Mouse (Mus musculus) testis, adult 2 months (tissue): ENCODE measurements around the gene Hba-a2. TPM values are rescaled to one million over a fixed set of nuclear protein-coding genes. Genes with fewer than 3 reads are reported as not detected.
"Not testable (repeated sequence)": the region's sequence is repeated elsewhere in the genome, so short reads cannot be mapped to it uniquely, and the experiment has no call there.

Experiments used
- H3K27ac ChIP-seq: fragments of 200-500 bp; 2 replicates; pipeline ENCODE4 v1.5.1; 2012; ENCODE audit warnings: low read depth, low read length; ENCODE audit not compliant: control insufficient read depth, insufficient read depth
- H3K27me3 ChIP-seq: fragments of 200-500 bp; 2 replicates; pipeline ENCODE4 v1.6.1; 2012; ENCODE audit warnings: mild to moderate bottlenecking, low read length, moderate library complexity; ENCODE audit not compliant: control insufficient read depth, insufficient read depth
- H3K36me3 ChIP-seq: fragments of 200-500 bp; 2 replicates; pipeline ENCODE4 v1.6.1; 2012; ENCODE audit warnings: mild to moderate bottlenecking, low read length; ENCODE audit not compliant: control insufficient read depth, insufficient read depth
- H3K4me1 ChIP-seq: fragments of 200-500 bp; 2 replicates; pipeline ENCODE4 v1.6.1; 2012; ENCODE audit warnings: low read length; ENCODE audit not compliant: control insufficient read depth, insufficient read depth
- H3K4me3 ChIP-seq: fragments of 200-500 bp; 2 replicates; pipeline ENCODE4 v1.5.1; 2012; ENCODE audit warnings: low read depth, mild to moderate bottlenecking, low read length, moderate library complexity, mixed read lengths; ENCODE audit not compliant: control insufficient read depth
- CTCF ChIP-seq: fragments of 200-500 bp; IDR thresholded peaks from 2 replicates; pipeline ENCODE4 v1.5.1; 2012; ENCODE audit warnings: low read depth, mild to moderate bottlenecking, inconsistent platforms, low read length, moderate library complexity; ENCODE audit not compliant: control insufficient read depth, insufficient read depth, insufficient replicate concordance
- POLR2A ChIP-seq: fragments of 200-500 bp; IDR thresholded peaks from 2 replicates; pipeline ENCODE4 v1.6.1; 2012; ENCODE audit warnings: low read depth, mild to moderate bottlenecking, inconsistent platforms, low read length, moderate library complexity; ENCODE audit not compliant: control insufficient read depth
- polyA plus RNA-seq: library from polyadenylated mRNA; depleted of rRNA; stranded (reverse); fragments of >200 nt; gene quantifications from 2 replicates; pipeline ENCODE4 v1.2.3, GENCODE M21; 2012

Gene Hba-a2
- polyA plus RNA-seq, 1 experiment: 88.0 TPM

DNA sequence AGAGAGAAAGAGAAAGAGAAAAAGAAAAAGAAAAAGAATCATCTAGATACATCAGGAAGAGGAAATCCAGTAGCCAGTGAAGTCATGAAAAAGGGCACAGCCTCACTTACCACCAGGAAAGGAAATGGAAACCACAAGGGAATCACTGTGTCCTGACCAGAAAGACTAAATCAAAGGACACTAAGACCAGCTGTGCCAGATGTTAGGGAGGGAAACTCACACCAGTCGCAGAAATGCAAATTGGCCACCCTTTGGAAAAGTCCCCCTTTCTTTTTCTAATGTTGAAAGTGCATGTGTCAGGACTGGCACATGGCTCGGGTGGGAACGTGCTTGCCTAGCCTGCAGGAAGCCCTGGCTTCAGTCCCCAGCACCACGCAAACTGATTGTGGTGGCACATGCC is 25.1 kb upstream of the Hba-a2 start:
- TF ChIP-seq CTCF (no peak), POLR2A (no peak)
- H3K27me3 ChIP-seq: no peaks in the 10 kb centered on the region
- no peaks in the 10 kb centered on the region for H3K36me3 ChIP-seq
- peaks cover 4% of the 10 kb centered on the region for H3K4me1 ChIP-seq
- no peak overlapping the region for H3K27ac ChIP-seq
- no peak overlapping the region for H3K4me3 ChIP-seq

DNA sequence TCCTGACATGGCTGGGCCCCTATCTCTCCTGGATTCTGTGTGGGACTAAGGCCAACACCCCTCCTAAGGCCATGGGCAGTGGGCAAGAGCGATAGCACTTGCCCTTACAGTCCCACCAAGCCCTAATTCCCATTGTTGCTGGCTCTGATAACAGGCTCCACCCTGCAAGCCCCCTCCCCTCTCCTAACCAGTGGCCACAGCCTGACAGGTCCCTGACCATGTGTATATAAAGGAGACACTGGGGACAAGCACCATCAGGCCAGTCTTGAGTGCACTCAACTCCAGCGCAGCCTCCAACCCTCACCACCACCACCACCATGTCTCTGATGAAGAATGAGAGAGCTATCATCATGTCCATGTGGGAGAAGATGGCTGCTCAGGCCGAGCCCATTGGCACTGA is 19.9 kb upstream of the Hba-a2 start, which contains the start of gene Hba-x:
Gene Hba-x, plus strand, starts transcription at position 54 of the 400 bp plus-strand sequence.
- no peak within 1 kb of the TSS for H3K27ac ChIP-seq
- no peak for TF ChIP-seq POLR2A
- TF ChIP-seq CTCF: no peak
- no peaks in the 10 kb centered on the region for H3K4me1 ChIP-seq
- no peak within 1 kb of the TSS for H3K4me3 ChIP-seq
- no peaks in the 10 kb centered on the region for H3K27me3 ChIP-seq
- no peaks in the 10 kb centered on the region for H3K36me3 ChIP-seq

DNA sequence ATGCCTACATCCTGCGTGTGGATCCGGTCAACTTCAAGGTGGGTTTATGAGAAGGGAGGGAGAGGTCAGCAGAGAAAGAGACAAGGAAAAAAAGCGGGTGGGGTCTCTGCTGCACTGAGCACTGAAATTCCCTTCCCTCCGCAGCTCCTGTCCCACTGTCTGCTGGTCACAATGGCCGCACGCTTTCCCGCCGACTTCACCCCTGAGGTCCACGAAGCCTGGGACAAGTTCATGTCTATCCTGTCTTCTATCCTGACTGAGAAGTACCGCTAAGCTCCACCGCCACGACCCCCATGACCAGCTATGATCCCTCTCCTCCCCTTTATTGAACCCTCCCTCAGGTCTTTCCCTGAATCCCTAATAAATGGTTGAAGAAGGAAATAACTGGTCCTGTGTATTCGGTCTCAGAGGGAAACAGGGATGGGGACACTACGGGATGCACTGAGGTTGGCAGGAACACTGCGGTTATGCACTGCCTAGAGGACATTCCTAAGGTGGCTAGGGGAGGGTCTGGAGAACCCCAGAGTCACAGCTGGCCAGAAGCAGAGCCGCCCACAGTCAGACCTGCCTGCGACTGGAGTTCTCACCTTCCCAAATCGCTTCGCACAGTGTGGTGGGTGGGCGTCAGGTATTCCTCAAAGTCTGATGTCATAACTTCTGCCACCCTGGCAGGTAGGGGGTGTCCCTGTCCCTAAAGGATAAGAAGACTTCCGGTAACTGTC is 18.4 kb upstream of the Hba-a2 start:
- no peak overlapping the region for H3K27ac ChIP-seq
- TF ChIP-seq CTCF (no peak), POLR2A (no peak)
- no peak overlapping the region for H3K4me3 ChIP-seq
- no peaks in the 10 kb centered on the region for H3K27me3 ChIP-seq
- H3K36me3 ChIP-seq: no peaks in the 10 kb centered on the region
- H3K4me1 ChIP-seq: no peaks in the 10 kb centered on the region

DNA sequence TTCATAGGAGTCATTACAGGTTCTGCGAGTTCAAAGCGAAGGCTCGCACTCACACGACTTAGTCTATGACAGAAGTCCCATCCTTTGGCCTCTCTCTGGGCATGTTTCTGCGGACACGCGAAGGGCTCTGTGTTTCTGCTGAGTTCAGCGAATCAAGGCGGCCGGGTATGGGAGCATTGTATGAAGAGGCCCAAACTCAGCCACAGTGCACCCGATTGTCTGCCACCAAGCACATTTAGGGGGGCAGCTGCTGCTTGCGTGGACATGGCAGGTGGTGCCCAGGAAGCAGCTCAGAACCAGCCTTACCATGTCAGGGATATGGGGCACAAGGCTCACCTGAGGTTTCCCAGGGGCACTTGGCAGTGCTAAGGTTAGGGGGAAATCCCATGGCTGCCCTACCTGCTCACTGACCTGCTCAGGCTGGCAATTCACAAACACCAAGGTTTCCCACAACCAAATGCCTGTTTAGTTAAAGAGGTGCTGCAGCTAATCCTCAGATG is 17.8 kb upstream of the Hba-a2 start:
- H3K4me3 ChIP-seq: no peak overlapping the region
- TF ChIP-seq POLR2A: no peak
- no peak for TF ChIP-seq CTCF
- H3K27ac ChIP-seq: no peak overlapping the region
- no peaks in the 10 kb centered on the region for H3K36me3 ChIP-seq
- no peaks in the 10 kb centered on the region for H3K4me1 ChIP-seq
- no peaks in the 10 kb centered on the region for H3K27me3 ChIP-seq

DNA sequence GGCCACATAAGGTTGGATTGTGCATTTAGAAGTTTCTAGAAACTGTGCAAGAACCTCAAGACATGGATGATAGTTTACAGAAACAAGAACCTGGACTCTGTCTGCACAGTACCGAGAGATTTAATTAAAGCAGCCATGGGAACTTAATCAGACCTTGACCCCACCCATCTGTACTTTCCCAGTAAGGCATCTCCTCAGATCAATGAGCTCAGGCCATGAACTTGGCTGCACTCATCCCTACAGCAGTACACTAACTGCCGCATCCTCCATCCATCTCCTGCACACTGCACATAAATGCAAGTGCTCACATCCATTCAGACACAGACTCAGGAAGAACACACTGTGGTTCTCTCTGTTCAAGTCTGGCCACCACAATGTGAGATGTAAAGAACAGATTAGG is 15.6 kb upstream of the Hba-a2 start:
- Histone ChIP-seq H3K27me3 (no peaks in the 10 kb centered on the region), H3K36me3 (no peaks in the 10 kb centered on the region), H3K27ac (no peak overlapping the region), H3K4me3 (no peak overlapping the region), H3K4me1 (no peaks in the 10 kb centered on the region)
- no peak for TF ChIP-seq POLR2A
- no peak for TF ChIP-seq CTCF

DNA sequence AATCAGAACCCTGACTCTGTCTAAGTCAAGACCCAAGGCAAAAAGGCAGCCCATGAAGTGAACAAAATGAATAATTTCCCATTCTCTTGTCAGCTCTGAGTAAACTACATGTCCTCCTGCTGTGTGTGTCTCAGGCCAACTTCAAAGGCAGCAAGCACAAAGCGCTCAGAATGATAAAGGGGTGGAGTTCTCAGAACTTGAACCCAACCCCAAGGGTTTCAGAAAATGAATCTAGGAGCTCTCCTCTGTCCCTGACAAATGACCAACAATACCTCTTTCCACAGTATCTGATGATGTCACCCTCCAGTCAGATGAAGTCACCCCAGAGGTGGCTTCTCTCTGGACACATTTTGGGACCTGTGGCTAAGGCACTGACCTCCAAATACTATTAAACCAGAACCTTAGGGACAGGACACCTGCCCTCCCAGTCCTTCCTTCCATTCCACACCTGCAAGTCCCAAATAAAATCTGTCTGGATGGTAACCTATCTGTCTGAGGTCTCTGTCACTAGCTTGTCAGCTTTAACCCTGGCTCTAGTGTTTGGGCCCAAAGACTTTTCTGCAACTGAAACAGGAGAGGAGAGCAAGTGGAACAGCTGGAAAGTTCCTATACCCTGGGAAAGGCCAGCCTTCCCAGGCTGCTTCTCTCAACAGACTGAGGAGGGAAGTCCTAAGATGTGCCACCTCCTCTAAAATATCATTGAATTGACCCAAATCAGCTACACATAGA is 14.7 kb upstream of the Hba-a2 start:
- Histone ChIP-seq H3K27me3 (no peaks in the 10 kb centered on the region), H3K4me3 (no peak overlapping the region), H3K36me3 (no peaks in the 10 kb centered on the region), H3K27ac (no peak overlapping the region), H3K4me1 (no peaks in the 10 kb centered on the region)
- TF ChIP-seq POLR2A (no peak), CTCF (no peak)

DNA sequence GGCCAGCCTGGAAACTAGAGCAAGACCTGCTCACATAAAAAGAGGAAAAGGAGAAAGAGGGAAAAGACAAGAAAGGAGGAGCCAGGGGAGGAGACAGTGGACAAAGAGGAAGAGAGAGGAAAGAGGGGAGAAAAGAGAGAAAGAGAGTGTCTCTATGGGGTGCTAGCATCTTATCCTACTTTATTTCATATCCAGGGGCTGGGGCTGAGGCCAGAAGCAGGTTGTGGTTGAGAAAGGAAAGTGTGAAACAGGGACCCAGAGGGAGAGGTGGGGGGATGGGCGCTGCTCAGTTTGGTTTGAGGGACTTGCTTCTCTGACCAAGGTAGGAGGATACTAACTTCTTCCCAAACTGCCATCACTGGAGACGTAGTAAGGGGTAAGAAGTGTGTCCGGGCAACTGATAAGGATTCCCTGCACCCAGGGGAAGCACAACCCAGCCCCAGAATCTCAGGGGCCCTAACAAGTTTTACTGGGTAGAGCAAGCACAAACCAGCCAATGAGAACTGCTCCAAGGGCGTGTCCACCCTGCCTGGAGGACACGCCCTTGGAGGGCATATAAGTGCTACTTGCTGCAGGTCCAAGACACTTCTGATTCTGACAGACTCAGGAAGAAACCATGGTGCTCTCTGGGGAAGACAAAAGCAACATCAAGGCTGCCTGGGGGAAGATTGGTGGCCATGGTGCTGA is 13.1 kb upstream of the Hba-a2 start, which contains the start of gene Hba-a1:
Gene Hba-a1, plus strand, starts transcription at position 421 of the 687 bp plus-strand sequence.
- not testable (repeated sequence) for H3K36me3 ChIP-seq, H3K27me3 ChIP-seq, H3K27ac ChIP-seq, H3K4me3 ChIP-seq, H3K4me1 ChIP-seq

DNA sequence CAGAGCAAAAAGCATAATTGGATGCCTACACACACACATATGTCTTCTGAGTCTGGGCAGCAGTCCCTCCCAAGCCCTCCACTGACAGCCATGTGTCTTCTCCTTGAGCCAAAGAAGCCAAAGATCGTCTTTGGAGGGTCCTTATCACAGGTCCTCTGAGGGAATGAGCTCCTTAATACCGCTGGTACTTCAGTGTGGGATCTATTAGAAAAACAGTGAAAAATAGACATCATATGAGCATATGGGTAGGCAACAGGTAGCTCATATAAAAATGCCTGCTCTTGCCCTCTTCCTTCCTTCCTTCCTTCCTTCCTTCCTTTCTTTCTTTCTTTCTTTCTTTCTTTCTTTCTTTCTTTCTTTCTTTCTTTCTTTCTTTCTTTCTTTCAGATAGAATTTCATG is 11.7 kb upstream of the Hba-a2 start:
- H3K4me1 ChIP-seq, H3K4me3 ChIP-seq, H3K27ac ChIP-seq, H3K27me3 ChIP-seq, H3K36me3 ChIP-seq: not testable (repeated sequence)
